Mouse (Mus musculus): ENCODE measurements at regions not wholly inside any gene's neighbourhood (a gene's known extent, or its start where the extent isn't known, plus 50 kb on each side); places are given as distances from the start of the nearest gene placed in this dataset.

DNA sequence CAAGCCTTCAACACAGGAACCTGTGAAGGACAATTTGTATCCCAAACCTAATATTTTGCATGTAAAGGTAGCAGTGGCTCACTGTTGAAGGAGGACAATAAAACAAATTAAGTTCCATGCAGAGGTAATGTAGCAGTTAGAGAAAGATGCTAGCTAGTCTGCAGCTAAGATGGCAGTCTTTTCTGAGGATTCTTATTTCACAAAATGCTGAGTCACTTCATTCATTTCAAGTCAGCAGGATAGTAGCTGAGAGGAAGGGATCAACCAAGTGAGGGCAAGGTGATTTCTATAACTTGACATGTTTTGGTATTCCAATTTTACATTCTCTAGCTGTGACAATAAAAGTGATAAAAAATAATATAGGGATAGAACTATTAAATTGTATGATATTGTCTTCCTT, 194.0 kb upstream of the Nrxn1 start:
- TF ChIP-seq POLR2A (IDR thresholded peaks at IDR 0.05; ENCODE audit: insufficient read length, low read depth) (no peak), TCF12 (IDR thresholded peaks at IDR 0.05; ENCODE audit: insufficient read depth, poor library complexity, severe bottlenecking) (no peak), POLR2AphosphoS2 (IDR thresholded peaks at IDR 0.05; ENCODE audit: insufficient read length, low read depth) (no peak), MAX (IDR thresholded peaks at IDR 0.05; ENCODE audit: low read depth) (no peak), USF1 (IDR thresholded peaks at IDR 0.05; ENCODE audit: low read depth) (no peak), TCF3 (IDR thresholded peaks at IDR 0.05; ENCODE audit: insufficient read length, low read depth) (no peak)

Measured in myocyte (in vitro differentiated cells).